Mouse (Mus musculus) midbrain, postnatal 0 days (tissue): ENCODE data around the gene Gm11985. TPM values are rescaled to one million over a fixed set of nuclear protein-coding genes. Genes with fewer than 3 reads are reported as not detected.

Experiments
- ATAC-seq: fragments of 200-750 bp; cut with Nextera tagmentation; 2 replicates; pipeline ENCODE4 v1.8.0; 2017; ENCODE audit warnings: moderate number of reproducible peaks, mild to moderate bottlenecking, moderate TSS enrichment, moderate library complexity; ENCODE audit not compliant: low FRiP score
- DNase-seq: peaks from one replicate; pipeline ENCODE4 v3.0.0-alpha.2; 2015; ENCODE audit warnings: low spot score
- H3K27ac ChIP-seq: fragments of 300-500 bp; sonication (generic); 2 replicates; pipeline ENCODE4 v1.5.1; 2014; ENCODE audit warnings: low read depth, mild to moderate bottlenecking, low read length, mixed read lengths
- H3K27me3 ChIP-seq: fragments of 300-500 bp; sonication (generic); 2 replicates; pipeline ENCODE4 v1.6.1; 2014; ENCODE audit warnings: low read length, control low read depth, mixed read lengths; ENCODE audit not compliant: insufficient read depth
- H3K36me3 ChIP-seq: fragments of 300-500 bp; sonication (generic); 2 replicates; pipeline ENCODE4 v1.6.1; 2014; ENCODE audit warnings: low read length, control low read depth, mixed read lengths; ENCODE audit not compliant: insufficient read depth
- H3K4me1 ChIP-seq: fragments of 300-500 bp; sonication (generic); 2 replicates; pipeline ENCODE4 v1.6.1; 2014; ENCODE audit warnings: mild to moderate bottlenecking, control low read depth, antibody characterized with exemption, low read length, mixed read lengths; ENCODE audit not compliant: insufficient read depth
- H3K4me2 ChIP-seq: fragments of 300-500 bp; sonication (generic); 2 replicates; pipeline ENCODE4 v1.6.1; 2014; ENCODE audit warnings: low read depth, mild to moderate bottlenecking, low read length, mixed read lengths; ENCODE audit not compliant: poor library complexity, severe bottlenecking
- H3K4me3 ChIP-seq: fragments of 300-500 bp; sonication (generic); 2 replicates; pipeline ENCODE4 v1.5.1; 2014; ENCODE audit warnings: low read depth, mild to moderate bottlenecking, low read length, moderate library complexity
- H3K9ac ChIP-seq: fragments of 300-500 bp; sonication (generic); replicated peaks from 2 replicates; pipeline ENCODE4 v1.6.1; 2014; ENCODE audit warnings: mild to moderate bottlenecking, low read length, moderate library complexity, mixed read lengths; ENCODE audit not compliant: poor library complexity, severe bottlenecking
- H3K9me3 ChIP-seq: fragments of 300-500 bp; sonication (generic); 2 replicates; pipeline ENCODE4 v1.6.1; 2016; ENCODE audit warnings: low read length, control low read depth
- CTCF ChIP-seq: IDR thresholded peaks from 2 replicates; pipeline ENCODE4 v1.5.1; 2016; ENCODE audit warnings: antibody characterized with exemption, mild to moderate bottlenecking
- WGBS: fragments of 180-500 bp; shearing (Covaris S2); extraction: QIAGEN DNeasy Blood & Tissue Kit; methylation state at CpG from one replicate; pipeline ENCODE4 v1.1.7; 2014; 5-methylcytosine and 5-hydroxymethylcytosine counted together
- polyA plus RNA-seq: library from polyadenylated mRNA; unstranded; fragments of >200 nt; fragmentation: Nextera tagmentation; extraction: Ambion mirVana; gene quantifications from 2 replicates; pipeline ENCODE4 v1.2.1, GENCODE M21; 2015
- total RNA-seq: library from RNA; depleted of rRNA; stranded (reverse); fragments of >200 nt; gene quantifications from 2 replicates; pipeline ENCODE4 v1.2.3, GENCODE M21; 2014

Gm11985 gene
- total and polyA plus RNA-seq, 2 experiments from 2014 or later, result not detected

GRCm38 (mm10) chr11:7160637-7161101, 27.7 kb downstream of the Gm11985 start:
- DNase-seq, result peak; percentile 63
- ATAC-seq, result peak; percentile 68
- Histone ChIP-seq H3K4me3 (no peak overlapping the region), H3K9me3 (no peaks in the 10 kb centered on the region), H3K27me3 (no peaks in the 10 kb centered on the region), H3K4me2 (no peak overlapping the region), H3K27ac (peak overlapping the region; percentile 8; the same call in 1 of the 2 replicates), H3K4me1 (no peaks in the 10 kb centered on the region; the same call in 1 of the 2 replicates), H3K36me3 (peaks cover 15% of the 10 kb centered on the region), H3K9ac (no peak overlapping the region)
- no peak for TF ChIP-seq CTCF
- 19% methylated on average over 4 of the region's 4 CpGs for WGBS

DNA sequence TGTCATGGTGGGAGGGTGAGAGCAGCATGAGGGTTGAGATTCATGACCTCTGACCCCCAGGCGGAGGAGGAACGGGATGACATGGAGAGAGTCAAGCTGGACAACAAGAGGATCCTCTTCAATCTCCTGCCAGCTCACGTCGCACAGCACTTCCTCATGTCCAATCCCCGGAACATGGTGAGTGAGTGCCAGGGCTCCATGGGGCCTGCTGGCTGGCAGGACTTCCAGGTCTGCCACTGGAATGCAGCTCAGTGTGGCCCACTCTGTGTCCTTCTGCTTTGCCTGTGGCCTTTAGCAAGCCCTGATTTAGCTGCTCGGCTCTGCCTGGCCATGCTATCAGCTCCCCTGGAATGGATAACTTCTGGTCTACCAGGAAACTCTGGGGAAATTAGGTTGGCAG, 28.2 kb downstream of the Gm11985 start:
- Histone ChIP-seq H3K4me3 (no peak overlapping the region), H3K9ac (no peak overlapping the region), H3K27ac (peak overlapping the region; percentile 8; the same call in 1 of the 2 replicates), H3K36me3 (peaks cover 10% of the 10 kb centered on the region; the same call in 1 of the 2 replicates), H3K4me1 (no peaks in the 10 kb centered on the region; the same call in 1 of the 2 replicates), H3K27me3 (no peaks in the 10 kb centered on the region), H3K9me3 (no peaks in the 10 kb centered on the region), H3K4me2 (no peak overlapping the region)
- 49% methylated on average over 6 of the region's 6 CpGs for WGBS
- ATAC-seq (no peak), DNase-seq (peak; percentile 42)
- no peak for TF ChIP-seq CTCF

GRCm38 (mm10) chr11:7158196-7158595, 30.2 kb downstream of the Gm11985 start:
- no peak overlapping the region for H3K4me2 ChIP-seq
- 89% methylated on average over 6 of the region's 6 CpGs for WGBS
- peaks cover 11% of the 10 kb centered on the region; the same call in 1 of the 2 replicates for H3K36me3 ChIP-seq
- H3K27me3 ChIP-seq, result no peaks in the 10 kb centered on the region
- DNase-seq (no peak), ATAC-seq (no peak)
- no peaks in the 10 kb centered on the region; the same call in 1 of the 2 replicates for H3K4me1 ChIP-seq
- H3K4me3 ChIP-seq, result no peak overlapping the region
- H3K9me3 ChIP-seq, result no peaks in the 10 kb centered on the region
- no peak for TF ChIP-seq CTCF
- H3K9ac ChIP-seq, result no peak overlapping the region
- no peak overlapping the region for H3K27ac ChIP-seq

- DNase-seq, result no peak
- 77% methylated on average over 4 of the region's 4 CpGs for WGBS
- ATAC-seq, result no peak
Measured at GRCm38 (mm10) chr11:7156427-7156826, 31.9 kb downstream of the Gm11985 start.

DNA sequence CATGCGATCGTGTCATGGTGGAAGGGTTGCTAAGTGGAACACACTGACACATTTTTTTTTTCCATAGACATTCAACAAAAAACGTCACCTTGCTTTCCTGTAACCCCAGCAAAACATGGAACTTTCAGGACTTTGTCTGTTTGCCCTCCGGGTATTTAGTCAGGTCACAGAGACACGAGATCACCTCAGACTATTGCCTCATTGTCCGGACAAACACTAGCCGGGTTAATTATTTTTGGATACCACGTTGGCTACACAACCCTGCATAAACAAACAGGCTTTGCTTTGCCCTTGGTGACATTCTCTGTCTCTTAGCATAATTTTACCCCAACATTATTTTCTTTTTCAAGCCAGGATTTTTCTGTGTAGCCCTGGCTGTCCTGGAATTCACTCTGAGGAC, 35.3 kb downstream of the Gm11985 start:
- no peak overlapping the region for H3K4me2 ChIP-seq
- 86% methylated on average over 8 of the region's 8 CpGs for WGBS
- no peak for TF ChIP-seq CTCF

More at GRCm38 (mm10) chr11:7156427-7156826, 31.9 kb downstream of the Gm11985 start:
- H3K4me2 ChIP-seq, result no peak overlapping the region
- H3K4me3 ChIP-seq, result no peak overlapping the region
- no peaks in the 10 kb centered on the region; the same call in 1 of the 2 replicates for H3K4me1 ChIP-seq
- peaks cover 23% of the 10 kb centered on the region; the same call in 1 of the 2 replicates for H3K36me3 ChIP-seq
- no peak for TF ChIP-seq CTCF
- no peak overlapping the region for H3K9ac ChIP-seq
- no peaks in the 10 kb centered on the region for H3K9me3 ChIP-seq
- H3K27ac ChIP-seq, result no peak overlapping the region
- H3K27me3 ChIP-seq, result no peaks in the 10 kb centered on the region

GRCm38 (mm10) chr11:7152371-7152770, 36.0 kb downstream of the Gm11985 start:
- Histone ChIP-seq H3K9me3 (no peaks in the 10 kb centered on the region), H3K9ac (no peak overlapping the region), H3K27ac (no peak overlapping the region), H3K27me3 (no peaks in the 10 kb centered on the region), H3K4me2 (no peak overlapping the region), H3K36me3 (peaks cover 38% of the 10 kb centered on the region; the same call in 1 of the 2 replicates), H3K4me1 (no peaks in the 10 kb centered on the region), H3K4me3 (no peak overlapping the region)
- ATAC-seq (no peak), DNase-seq (no peak)
- WGBS, result 92% methylated on average over 12 of the region's 12 CpGs
- no peak for TF ChIP-seq CTCF

More for the DNA sequence above, 35.3 kb downstream of the Gm11985 start:
- DNase-seq (no peak), ATAC-seq (no peak)
- Histone ChIP-seq H3K4me1 (no peaks in the 10 kb centered on the region), H3K27me3 (no peaks in the 10 kb centered on the region), H3K27ac (no peak overlapping the region), H3K4me3 (no peak overlapping the region), H3K36me3 (peaks cover 34% of the 10 kb centered on the region; the same call in 1 of the 2 replicates), H3K9ac (no peak overlapping the region), H3K9me3 (no peaks in the 10 kb centered on the region)
